Mouse (Mus musculus) neural tube, embryonic 11.5 days (tissue): ENCODE data around the gene Cd4. TPM values are rescaled to one million over a fixed set of nuclear protein-coding genes. Genes with fewer than 3 reads are reported as not detected.

Experiments used
- ATAC-seq: fragments of 200-750 bp; cut with Nextera tagmentation; 2 replicates; pipeline ENCODE4 v1.8.0; 2017; ENCODE audit warnings: moderate number of reproducible peaks, mild to moderate bottlenecking, moderate TSS enrichment, moderate library complexity; ENCODE audit not compliant: insufficient read depth, low FRiP score, low TSS enrichment
- DNase-seq: peaks from one replicate; pipeline ENCODE4 v3.0.0-alpha.2; 2015; ENCODE audit warnings: low spot score
- H3K27ac ChIP-seq: fragments of 300-500 bp; sonication (generic); 2 replicates; pipeline ENCODE4 v1.5.1; 2014; ENCODE audit warnings: low read depth, mild to moderate bottlenecking, low read length
- H3K27me3 ChIP-seq: fragments of 300-500 bp; sonication (generic); 2 replicates; pipeline ENCODE4 v1.6.1; 2014; ENCODE audit warnings: mild to moderate bottlenecking, low read length, mixed read lengths; ENCODE audit not compliant: control insufficient read depth, insufficient read depth
- H3K36me3 ChIP-seq: fragments of 300-500 bp; sonication (generic); 2 replicates; pipeline ENCODE4 v1.6.1; 2014; ENCODE audit warnings: mild to moderate bottlenecking, low read length, moderate library complexity, mixed read lengths; ENCODE audit not compliant: control insufficient read depth, insufficient read depth
- H3K4me1 ChIP-seq: fragments of 300-500 bp; sonication (generic); 2 replicates; pipeline ENCODE4 v1.6.1; 2014; ENCODE audit warnings: low read length, mixed read lengths; ENCODE audit not compliant: control insufficient read depth, insufficient read depth
- H3K4me2 ChIP-seq: fragments of 300-500 bp; sonication (generic); 2 replicates; pipeline ENCODE4 v1.6.1; 2014; ENCODE audit warnings: low read depth, mild to moderate bottlenecking, moderate library complexity
- H3K4me3 ChIP-seq: fragments of 300-500 bp; sonication (generic); 2 replicates; pipeline ENCODE4 v1.5.1; 2014; ENCODE audit warnings: low read depth, low read length
- H3K9ac ChIP-seq: fragments of 300-500 bp; sonication (generic); 2 replicates; pipeline ENCODE4 v1.6.1; 2014; ENCODE audit warnings: mild to moderate bottlenecking, low read length
- H3K9me3 ChIP-seq: fragments of 300-500 bp; sonication (generic); 2 replicates; pipeline ENCODE4 v1.6.1; 2016; ENCODE audit warnings: low read length; ENCODE audit not compliant: control insufficient read depth
- WGBS: fragments of 180-500 bp; shearing (Covaris S2); extraction: QIAGEN DNeasy Blood & Tissue Kit; methylation state at CpG from one replicate; pipeline ENCODE4 v1.1.7; 2014; 5-methylcytosine and 5-hydroxymethylcytosine counted together
- polyA plus RNA-seq: library from polyadenylated mRNA; unstranded; fragments of >200 nt; fragmentation: Nextera tagmentation; extraction: Ambion mirVana; gene quantifications from 2 replicates; pipeline ENCODE4 v1.2.1, GENCODE M21; 2014

Gene Cd4
- polyA plus RNA-seq, 1 experiment from 2014 or later = not detected

GRCm38 (mm10) chr6:124856916-124857839 is 30.8 kb downstream of the Cd4 start, which contains the start of gene P3h3:
P3h3 (minus strand) TSS chr6:124857752.
- DNase-seq = peak; percentile 88
- WGBS = under 1% methylated on average over 58 of the region's 86 CpGs
- Histone ChIP-seq H3K9me3 (no peaks in the 10 kb centered on the region), H3K27me3 (no peaks in the 10 kb centered on the region), H3K4me3 (peak within 1 kb of the TSS; percentile 78), H3K9ac (peak within 1 kb of the TSS; percentile 96), H3K36me3 (no peaks in the 10 kb centered on the region; the same call in 1 of the 2 replicates), H3K27ac (peak within 1 kb of the TSS; percentile 95), H3K4me1 (peaks cover 16% of the 10 kb centered on the region), H3K4me2 (peak within 1 kb of the TSS; percentile 75)
- ATAC-seq = peak; percentile 87

GRCm38 (mm10) chr6:124856321-124856720 is 31.7 kb downstream of the Cd4 start:
- Histone ChIP-seq H3K9ac (peak overlapping the region; percentile 35; the same call in 1 of the 2 replicates), H3K4me1 (peaks cover 10% of the 10 kb centered on the region), H3K4me3 (peak overlapping the region; percentile 78), H3K4me2 (peak overlapping the region; percentile 75), H3K36me3 (no peaks in the 10 kb centered on the region; the same call in 1 of the 2 replicates), H3K27ac (peak overlapping the region; percentile 95; the same call in 1 of the 2 replicates), H3K9me3 (no peaks in the 10 kb centered on the region), H3K27me3 (no peaks in the 10 kb centered on the region)
- ATAC-seq (0 out of 2 replicates have a peak, but pooled peaks have one; percentile 28), DNase-seq (peak; percentile 68)
- 8% methylated on average over 14 of the region's 14 CpGs for WGBS

- H3K9ac ChIP-seq = no peak overlapping the region
- peaks cover 9% of the 10 kb centered on the region for H3K4me1 ChIP-seq
- H3K36me3 ChIP-seq = no peaks in the 10 kb centered on the region; the same call in 1 of the 2 replicates
- no peak overlapping the region for H3K4me2 ChIP-seq
- no peaks in the 10 kb centered on the region for H3K27me3 ChIP-seq
- no peak overlapping the region for H3K4me3 ChIP-seq
- no peak overlapping the region for H3K27ac ChIP-seq
- ATAC-seq = no peak
- WGBS = 77% methylated on average over 12 of the region's 12 CpGs
- DNase-seq = no peak
- no peaks in the 10 kb centered on the region for H3K9me3 ChIP-seq
Measured at GRCm38 (mm10) chr6:124854647-124855046, 33.4 kb downstream of the Cd4 start.

GRCm38 (mm10) chr6:124850535-124850934 is 37.5 kb downstream of the Cd4 start:
- Histone ChIP-seq H3K36me3 (no peaks in the 10 kb centered on the region; the same call in 1 of the 2 replicates), H3K4me3 (no peak overlapping the region), H3K9ac (no peak overlapping the region), H3K27me3 (no peaks in the 10 kb centered on the region), H3K4me2 (no peak overlapping the region), H3K27ac (no peak overlapping the region), H3K4me1 (0 out of 2 replicates have a peak, but pooled peaks cover 3% of the 10 kb centered on the region), H3K9me3 (no peaks in the 10 kb centered on the region)
- ATAC-seq (no peak), DNase-seq (no peak)
- WGBS = 56% methylated on average over 8 of the region's 8 CpGs

GRCm38 (mm10) chr6:124847305-124847704 is 40.7 kb downstream of the Cd4 start:
- Histone ChIP-seq H3K27me3 (no peaks in the 10 kb centered on the region), H3K9me3 (no peaks in the 10 kb centered on the region), H3K36me3 (no peaks in the 10 kb centered on the region), H3K27ac (no peak overlapping the region), H3K9ac (no peak overlapping the region), H3K4me3 (no peak overlapping the region), H3K4me2 (no peak overlapping the region), H3K4me1 (0 out of 2 replicates have a peak, but pooled peaks cover 3% of the 10 kb centered on the region)
- DNase-seq (peak; percentile 96), ATAC-seq (peak; percentile 88)
- 9% methylated on average over 9 of the region's 9 CpGs for WGBS

- H3K9ac ChIP-seq = peak within 1 kb of the TSS; percentile 11; the same call in 1 of the 2 replicates
- H3K4me2 ChIP-seq = no peak within 1 kb of the TSS
- no peak within 1 kb of the TSS for H3K4me3 ChIP-seq
- H3K36me3 ChIP-seq = peaks cover 3% of the 10 kb centered on the region; the same call in 1 of the 2 replicates
- H3K4me1 ChIP-seq = no peaks in the 10 kb centered on the region
- no peaks in the 10 kb centered on the region for H3K27me3 ChIP-seq
- no peak for ATAC-seq
- 43% methylated on average over 14 of the region's 15 CpGs for WGBS
- no peak within 1 kb of the TSS for H3K27ac ChIP-seq
- H3K9me3 ChIP-seq = no peaks in the 10 kb centered on the region
- DNase-seq = no peak
Measured at GRCm38 (mm10) chr6:124840241-124841167, 47.5 kb downstream of the Cd4 start, which contains the start of gene Gnb3. Gnb3 (minus strand) TSS chr6:124840275.

- Histone ChIP-seq H3K27me3 (no peaks in the 10 kb centered on the region), H3K9ac (peak overlapping the region; percentile 11; the same call in 1 of the 2 replicates), H3K4me3 (no peak overlapping the region), H3K36me3 (peaks cover 3% of the 10 kb centered on the region; the same call in 1 of the 2 replicates), H3K4me1 (no peaks in the 10 kb centered on the region), H3K27ac (no peak overlapping the region), H3K9me3 (no peaks in the 10 kb centered on the region), H3K4me2 (no peak overlapping the region)
- 13% methylated on average over 8 of the region's 8 CpGs for WGBS
- ATAC-seq = peak; percentile 15; the same call in 1 of the 2 replicates
- no peak for DNase-seq
Measured at GRCm38 (mm10) chr6:124839805-124840204, 48.2 kb downstream of the Cd4 start.

- no peaks in the 10 kb centered on the region; the same call in 1 of the 2 replicates for H3K4me1 ChIP-seq
- ATAC-seq (no peak), DNase-seq (no peak)
- no peaks in the 10 kb centered on the region for H3K9me3 ChIP-seq
- H3K36me3 ChIP-seq = peaks cover 4% of the 10 kb centered on the region; the same call in 1 of the 2 replicates
- no peak overlapping the region for H3K4me3 ChIP-seq
- no peak overlapping the region for H3K4me2 ChIP-seq
- H3K9ac ChIP-seq = no peak overlapping the region
- H3K27ac ChIP-seq = no peak overlapping the region
- WGBS = 86% methylated on average over 7 of the region's 7 CpGs
- no peaks in the 10 kb centered on the region for H3K27me3 ChIP-seq
Measured at GRCm38 (mm10) chr6:124836411-124836810, 51.6 kb downstream of the Cd4 start.
